Mouse (Mus musculus): ENCODE data around the gene Mup20.

- TF ChIP-seq CTCF (IDR thresholded peaks at IDR 0.05; ENCODE audit: control insufficient read depth, insufficient read depth, low read length), result no peak
- no peak for TF ChIP-seq POLR2A (IDR thresholded peaks at IDR 0.05; ENCODE audit: borderline replicate concordance, control insufficient read depth, low read depth, low read length)
Observed at GRCm38 (mm10) chr4:62023646-62024045, 30.3 kb downstream of the Mup20 start.
